Mouse (Mus musculus) left cerebral cortex, adult 18-20 months (tissue): ENCODE data around the gene Rarg. TPM values are rescaled to one million over a fixed set of nuclear protein-coding genes. Genes with fewer than 3 reads are reported as not detected.
A peak's percentile ranks its signal among the peaks of the same experiment; 100 is the strongest.

Source experiments
- DNase-seq, 2 experiments: peaks; one replicate each; pipeline ENCODE4 v3.0.0; 2021 to 2022; ENCODE audit warnings: low spot score in 2 of 2, mixed read lengths in 1 of 2
- long read RNA-seq, 2 experiments: library from polyadenylated mRNA; stranded (forward); transcript quantifications; one replicate each; pipeline ENCODE4 v2.0.0; 2021
- total RNA-seq, 2 experiments: library from RNA; stranded (reverse); gene quantifications; 2 replicates each; pipeline ENCODE4 v1.2.3; 2021

Gene Rarg
- total RNA-seq = 10 to 100 TPM; 12.8 to 15.7 TPM
- long read RNA-seq, experiment 1, transcript Rarg-201 (10 exons, 2,953 nt) = major isoform, 5 of 13 reads
- long read RNA-seq, experiment 1, partial matches to known transcripts = 0 of 13 reads
- long read RNA-seq, experiment 1, other reads (novel, unspliced or antisense) = 4 of 13 reads
- long read RNA-seq, experiment 2, partial matches to known transcripts = 0 of 2 reads
- long read RNA-seq, experiment 2, other reads (novel, unspliced or antisense) = 2 of 2 reads

DNA sequence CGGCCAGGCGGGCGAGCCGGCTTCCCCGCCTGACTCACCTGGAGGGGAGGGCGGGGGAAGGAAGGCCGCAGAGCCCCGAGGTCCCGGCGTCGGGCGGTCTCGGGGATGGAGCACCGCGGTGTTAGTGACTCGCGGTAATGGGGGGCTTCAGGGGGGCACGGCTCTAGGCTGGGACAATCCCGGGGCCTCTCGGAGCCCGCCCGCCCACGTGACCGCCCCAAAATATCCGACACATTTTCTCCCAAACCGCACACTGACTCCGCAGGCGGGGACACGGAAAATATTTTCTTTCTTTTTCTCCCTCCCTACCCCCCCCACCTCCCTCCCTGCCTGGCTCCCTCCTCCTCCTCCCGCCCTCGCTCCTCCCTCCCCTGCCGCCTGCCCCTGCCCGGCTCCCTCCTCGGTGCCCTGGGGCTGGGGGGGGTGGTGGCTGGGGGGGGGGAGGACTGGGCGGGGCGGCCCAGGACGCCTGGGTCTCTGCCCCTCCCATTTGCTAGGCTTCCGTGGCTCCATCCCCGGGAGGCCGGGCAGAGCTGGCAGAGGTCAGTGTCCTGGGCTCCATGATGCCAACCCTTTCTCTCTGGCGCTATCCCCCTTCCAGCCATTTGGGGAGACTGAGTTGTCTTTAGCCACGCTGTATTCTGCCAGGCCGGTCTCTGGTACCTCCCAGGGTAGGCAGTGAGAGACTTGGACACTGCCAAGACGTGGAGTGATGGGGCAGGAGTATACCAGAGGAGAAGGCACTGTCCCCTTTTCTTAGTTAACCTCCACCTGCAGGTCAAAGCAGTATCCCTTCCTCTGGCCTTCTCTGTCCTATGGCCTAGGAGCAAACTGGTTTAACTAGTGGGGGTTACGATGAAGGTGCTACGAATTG is at the start of gene Rarg:
Gene Rarg, minus strand, starts transcription at position 316 of the 874 bp plus-strand sequence.
- DNase-seq = peak; percentile 20 to 44

DNA sequence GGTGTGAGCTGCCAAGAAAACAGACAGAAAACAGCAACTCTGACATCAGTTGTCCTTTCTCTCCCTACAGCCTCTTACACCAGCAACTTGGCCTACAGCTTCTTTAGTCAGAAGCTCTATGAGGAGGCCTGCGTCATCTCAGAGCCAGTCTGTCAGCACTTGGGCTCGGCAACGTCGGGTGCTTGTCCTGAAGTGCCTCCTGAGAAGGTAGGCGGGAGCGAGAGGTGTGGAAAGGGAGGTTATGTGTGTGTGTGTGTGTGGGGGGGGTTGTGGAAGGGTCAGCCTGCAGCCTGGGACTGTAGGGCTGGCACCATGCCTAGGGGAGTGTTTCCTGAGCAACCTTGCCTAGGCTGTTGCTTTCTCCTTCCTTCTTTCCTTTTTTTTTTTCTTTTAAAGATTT is 45.2 kb upstream of the Rarg start:
- no peak for DNase-seq

DNA sequence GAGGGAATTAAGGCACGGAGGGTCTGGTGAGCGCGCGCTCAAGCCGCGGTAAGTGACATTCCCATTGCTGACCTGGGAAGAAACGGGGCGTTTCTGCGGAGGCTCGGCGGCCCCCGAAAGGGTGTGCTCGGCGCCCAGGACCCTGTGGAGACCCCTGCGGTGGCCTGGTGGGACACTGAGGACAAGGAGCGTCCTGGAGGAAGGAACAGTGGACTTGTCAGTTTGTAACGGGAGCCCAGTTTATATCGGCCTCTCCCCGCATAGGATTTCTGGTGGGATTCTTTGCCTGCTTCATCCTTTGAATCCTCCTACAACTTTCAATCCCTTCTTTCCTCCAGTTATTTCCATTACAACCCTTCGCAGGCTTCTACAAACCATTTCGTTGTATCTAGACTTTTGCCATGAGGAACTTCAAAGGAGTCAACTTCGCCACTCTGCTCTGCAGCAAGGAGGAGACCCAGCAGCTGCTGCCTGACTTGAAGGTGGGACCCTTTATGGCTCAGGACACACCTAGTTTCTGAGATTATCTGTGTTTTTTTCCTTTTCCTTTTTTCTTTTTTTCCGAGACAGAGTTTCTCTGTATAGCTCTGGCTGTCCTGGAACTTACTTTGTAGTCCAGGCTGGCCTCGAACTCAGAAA is 39.2 kb upstream of the Rarg start:
- DNase-seq = no peak

DNA sequence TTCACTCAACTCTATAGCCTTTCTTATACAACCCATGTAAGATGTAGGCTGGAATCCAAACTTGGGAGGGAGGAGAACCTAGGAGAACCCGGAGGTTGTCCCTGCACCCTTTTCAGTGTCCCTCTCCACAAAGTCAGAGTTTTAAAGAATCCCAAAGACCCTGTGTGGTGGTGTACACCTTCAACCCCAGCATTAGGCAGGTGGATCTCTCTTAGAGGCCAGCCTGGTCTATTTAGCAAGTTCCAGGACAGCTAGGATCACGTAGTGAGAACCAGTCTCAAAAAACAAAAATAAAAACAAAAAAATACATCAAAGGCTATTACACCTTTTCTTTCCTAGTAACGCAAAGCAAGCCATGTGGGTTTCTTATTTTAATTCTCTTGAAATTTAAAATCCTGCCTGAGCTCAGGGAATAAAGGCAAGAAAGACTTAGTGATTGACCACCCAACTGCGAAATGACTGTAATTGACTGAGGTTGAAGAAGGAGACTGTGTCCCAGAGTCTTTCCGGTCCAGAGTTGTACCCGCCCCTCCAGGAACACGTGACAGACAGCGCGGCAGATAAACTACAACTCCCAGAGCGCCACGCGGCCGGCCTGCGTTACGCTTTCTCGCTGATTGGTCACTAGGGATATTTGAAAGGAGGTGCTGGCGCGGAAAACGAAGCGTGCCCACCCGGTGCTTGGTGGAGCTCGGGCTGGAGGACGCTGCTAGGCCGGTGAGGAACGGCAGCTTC is 38.5 kb upstream of the Rarg start, which contains the start of gene Espl1:
Gene Espl1, plus strand, starts transcription at position 634 of the 735 bp plus-strand sequence.
- peak; percentile 92 to 93 for DNase-seq

DNA sequence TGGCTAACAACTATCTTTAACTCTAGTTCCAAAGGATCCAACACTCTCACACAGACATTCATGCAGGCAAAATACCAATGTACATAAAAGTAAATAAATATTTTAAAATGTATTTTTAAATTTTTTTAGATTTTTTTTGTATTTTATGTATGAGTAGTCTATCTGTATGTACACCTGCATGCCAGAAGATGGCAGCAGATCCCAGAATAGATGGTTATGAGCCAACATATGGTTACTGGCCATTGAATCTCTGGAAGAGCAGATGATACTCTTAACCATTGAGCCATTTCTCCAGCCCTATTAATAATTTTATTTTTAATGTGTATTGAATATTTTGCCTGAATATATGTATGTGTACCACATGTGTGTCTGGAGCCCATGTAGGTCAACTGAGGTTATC is 30.1 kb upstream of the Rarg start:
- peak; percentile 33 to 38 for DNase-seq

DNA sequence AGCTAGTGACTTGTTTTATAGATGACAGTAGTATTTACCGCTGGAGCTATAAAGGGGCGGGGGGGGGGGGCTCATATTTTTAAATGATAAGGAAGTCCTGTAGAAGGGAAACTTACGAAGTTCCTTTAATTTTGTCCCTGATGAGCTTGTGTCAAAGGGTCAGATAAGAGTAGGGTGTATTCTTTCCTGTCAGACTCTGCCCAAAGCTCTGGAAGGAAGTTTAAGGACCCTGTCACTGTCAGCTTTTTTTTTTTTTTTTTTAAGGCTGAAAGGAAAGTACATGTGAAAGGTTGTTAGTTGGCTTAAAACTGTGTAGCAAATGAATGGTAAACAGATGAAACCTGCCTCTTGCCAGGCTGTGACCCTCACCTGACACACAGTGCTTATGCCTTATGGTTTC is 26.3 kb upstream of the Rarg start:
- no peak for DNase-seq

DNA sequence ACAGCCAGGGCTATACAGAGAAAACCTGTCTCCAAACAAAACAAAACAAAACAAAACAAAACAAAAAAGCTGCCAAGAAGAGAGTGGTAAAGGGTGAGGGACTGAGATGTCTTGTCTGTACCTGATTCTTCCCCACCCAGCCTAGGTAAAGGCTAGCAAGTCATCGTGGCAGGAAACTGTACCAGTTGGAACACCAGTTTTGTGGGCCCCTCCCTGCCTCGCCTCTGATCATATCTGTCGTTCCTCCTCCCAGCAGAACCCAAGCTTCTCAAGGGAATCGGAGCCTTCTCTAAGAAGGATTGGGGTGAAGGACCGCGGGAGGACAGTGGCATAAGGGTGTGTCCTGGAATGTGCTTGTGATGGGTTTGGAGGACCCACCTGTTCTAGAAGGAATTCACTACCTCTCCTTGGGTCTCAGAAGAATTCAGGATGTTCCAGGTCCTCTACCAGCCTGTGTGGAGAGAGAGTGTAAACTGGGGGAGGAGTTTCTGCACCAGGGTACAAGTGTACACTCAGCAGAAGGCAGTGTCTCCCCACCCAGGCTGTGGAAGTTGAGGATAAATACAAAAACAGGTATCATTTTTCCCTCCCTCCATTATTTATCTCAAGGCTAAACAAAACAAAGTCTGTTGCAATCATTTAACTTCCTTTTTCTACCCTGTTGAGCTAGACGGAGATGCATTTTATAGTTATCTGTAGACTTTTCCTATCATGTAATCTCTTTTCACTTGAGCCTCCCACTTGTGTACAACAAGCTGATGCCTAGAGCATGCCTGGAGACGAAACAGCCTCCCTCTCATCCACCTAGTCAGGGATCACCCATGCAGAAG is 25.4 kb upstream of the Rarg start:
- DNase-seq = no peak

DNA sequence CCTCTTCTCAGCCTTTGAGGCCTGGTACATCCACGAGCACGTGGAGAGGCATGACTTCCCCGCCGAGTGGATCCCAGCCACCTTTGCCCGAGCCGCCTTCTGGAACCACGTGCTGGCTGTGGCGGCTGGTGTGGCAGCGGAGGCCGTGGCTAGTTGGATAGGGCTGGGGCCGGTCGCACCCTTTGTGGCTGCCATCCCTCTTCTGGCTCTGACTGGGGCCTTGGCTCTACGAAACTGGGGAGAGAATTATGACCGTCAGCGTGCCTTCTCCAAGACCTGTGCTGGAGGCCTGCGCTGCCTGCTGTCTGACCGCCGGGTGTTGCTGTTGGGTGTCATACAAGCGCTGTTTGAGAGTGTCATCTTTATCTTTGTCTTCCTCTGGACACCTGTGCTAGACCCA is 23.3 kb upstream of the Rarg start:
- DNase-seq = no peak

DNA sequence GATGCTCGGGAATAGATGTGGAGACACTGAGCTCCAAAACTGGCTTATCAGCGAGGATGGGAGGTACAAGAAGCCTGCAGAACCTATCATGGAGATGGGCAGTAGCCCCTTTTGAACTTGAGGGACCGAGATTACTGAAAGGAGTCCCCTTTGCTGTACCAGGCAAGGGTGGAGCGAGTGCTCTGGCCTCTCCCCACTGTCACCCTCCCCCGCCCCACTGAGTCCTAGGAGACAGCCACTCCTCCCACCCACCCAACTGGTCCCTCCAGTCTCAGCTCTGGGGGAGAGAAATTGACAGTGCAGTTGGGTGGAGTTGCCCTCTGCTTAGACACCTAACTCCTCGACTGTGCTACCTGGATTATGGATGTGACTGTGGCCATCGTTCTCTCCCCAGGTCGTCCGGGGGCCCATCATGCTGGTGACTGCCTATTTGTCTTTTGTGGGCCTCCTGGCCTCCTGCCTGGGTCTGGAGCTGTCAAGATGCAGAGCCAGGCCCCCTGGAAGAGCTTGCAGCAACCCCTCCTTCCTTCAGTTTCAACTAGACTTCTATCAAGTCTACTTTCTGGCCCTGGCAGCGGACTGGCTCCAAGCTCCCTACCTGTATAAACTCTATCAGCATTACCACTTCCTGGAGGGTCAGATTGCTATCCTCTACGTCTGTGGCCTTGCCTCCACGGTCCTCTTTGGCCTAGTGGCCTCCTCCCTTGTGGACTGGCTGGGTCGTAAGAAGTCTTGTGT is 22.6 kb upstream of the Rarg start:
- no peak for DNase-seq

DNA sequence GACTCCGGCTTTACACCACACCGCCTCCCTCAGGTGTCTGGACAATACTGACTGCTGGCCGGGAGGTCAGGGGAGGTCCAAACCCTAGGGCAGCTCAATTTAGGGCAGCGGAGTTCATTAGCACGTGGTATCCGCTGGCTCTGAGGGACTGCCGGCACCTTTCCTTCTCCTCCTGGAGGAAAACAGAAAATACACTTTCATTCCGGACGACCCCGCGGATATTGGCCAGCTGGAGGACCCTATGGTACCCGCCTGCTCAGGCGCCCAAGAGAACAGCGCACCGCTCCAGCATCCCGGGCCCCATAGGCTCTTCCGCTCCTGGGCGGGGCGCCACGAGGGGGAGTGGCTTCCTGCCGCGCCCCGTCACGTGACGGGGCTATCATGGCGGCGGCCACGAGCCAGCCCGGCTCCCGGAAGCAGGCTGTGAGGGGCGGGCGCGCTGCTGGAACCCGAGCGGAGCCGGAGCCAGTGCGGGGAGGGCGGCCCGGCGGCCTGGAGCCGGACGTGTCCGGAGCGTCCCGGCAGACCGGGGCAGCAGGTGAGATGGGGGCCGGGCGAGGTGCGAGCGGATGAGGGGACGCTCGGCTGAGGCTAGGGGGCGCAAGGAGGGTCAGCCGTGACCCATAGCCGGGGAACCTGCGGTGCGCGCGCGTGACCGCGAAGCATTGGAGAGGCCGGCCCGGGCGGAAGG is 21.9 kb upstream of the Rarg start, which contains the start of gene Mfsd5:
Gene Mfsd5, plus strand, starts transcription at position 363 of the 691 bp plus-strand sequence.
- DNase-seq = peak; percentile 81 to 87

DNA sequence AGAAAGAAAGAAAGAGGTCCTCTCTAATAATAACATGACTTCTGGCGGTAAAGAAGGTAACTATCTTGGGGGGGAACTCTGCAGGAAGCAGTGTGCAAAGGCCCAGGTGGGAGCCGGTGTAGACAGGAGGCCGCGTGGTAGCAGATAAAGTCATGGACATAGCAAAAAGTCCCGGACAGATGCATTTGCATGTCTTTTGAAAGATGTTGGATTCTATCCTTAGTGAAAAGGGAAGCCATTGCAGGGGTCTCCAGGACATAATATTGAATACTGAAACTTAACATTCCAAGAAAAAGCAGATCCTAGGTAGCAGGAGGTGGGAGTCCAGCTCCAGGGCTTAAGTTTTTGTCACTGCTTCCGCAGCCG is 21.4 kb upstream of the Rarg start:
- DNase-seq = no peak

DNA sequence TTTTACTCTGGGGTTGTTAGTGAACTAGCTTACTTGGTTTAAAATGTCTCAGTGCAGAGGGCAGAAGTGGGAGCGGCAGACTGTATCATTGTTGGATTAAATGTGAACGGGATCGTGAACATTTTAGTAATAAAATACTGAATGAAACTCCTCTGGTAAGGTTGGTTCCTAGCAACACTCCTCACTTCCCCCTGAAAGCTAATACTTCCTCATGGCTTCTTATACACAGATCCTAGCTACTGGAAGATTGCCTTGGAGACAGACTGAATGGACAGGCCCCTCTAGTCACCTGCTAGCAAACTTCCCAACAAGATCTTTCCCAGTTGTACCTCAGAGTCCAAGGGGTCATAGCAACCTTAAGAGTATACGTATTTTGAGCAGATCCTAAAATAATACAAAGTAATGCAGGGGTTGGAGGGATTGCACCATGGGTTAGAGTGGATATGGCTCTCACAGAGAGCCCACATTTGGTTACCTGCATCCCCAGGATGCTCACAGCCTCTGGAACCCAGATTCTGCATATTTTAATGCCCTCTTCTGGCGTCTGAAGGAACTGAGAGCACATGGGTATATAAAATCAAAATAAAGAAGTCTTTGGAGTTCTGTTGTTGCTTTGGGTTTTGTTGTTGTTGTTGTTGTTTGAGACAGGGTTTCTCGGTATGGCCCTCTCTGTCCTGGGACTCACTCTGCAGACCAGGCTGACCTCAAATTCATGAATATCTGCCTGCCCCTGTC is 16.8 kb upstream of the Rarg start:
- no peak for DNase-seq

DNA sequence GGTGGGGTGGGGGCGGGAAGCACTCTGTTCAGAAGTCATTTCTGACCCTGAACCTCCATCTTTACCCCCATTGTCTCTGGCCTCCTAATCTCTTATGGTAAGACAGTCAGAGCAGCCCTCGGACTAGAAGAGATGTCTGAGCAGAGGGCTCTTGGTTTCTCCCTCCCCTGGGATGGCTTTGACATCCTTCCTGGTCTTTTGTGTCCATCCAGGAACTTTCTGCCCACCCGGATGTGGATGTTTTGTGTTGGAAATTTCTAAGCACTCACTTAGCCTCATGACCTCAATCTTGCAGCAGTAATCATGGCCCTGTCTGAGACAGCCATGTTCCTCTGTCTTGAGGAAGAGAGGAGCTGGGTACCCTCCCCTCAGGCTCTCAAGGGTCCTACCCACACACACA is 14.1 kb upstream of the Rarg start:
- no peak for DNase-seq

DNA sequence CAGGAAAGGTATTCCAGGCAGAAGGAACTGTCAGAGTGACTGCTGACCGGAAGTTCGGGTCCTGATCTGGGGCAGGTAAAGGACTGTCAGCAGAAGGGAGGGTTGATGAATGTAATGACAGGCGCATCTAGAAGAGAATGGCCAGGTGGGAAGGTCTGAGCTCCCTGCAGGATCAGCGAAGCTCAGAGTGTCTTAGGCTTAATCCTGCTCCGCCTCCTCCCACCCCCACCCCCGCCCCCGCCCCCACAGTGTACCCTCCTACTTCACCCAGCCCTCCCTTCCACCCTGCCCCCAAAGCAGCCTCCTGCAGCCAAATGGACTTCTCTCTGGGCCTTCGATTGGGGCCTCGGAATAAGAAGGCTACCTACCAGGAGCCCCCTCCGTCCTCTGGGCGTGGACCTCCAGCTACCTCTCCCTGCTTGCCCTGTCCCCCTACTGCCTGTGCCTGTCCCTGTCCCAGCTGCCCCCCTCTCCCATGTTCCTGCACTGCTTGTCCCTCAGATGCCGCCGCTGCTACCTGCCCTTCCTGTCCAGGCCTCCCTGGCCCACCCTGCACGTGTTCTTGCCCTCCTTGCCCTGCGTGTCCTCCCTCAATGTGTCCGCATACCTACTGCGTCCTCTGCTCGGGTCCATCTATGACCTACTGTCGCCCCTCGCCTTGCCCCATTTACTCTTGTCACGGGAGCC is 13.1 kb upstream of the Rarg start, which contains the start of gene Gm9918:
Gene Gm9918, plus strand, starts transcription at position 290 of the 687 bp plus-strand sequence.
- no peak for DNase-seq

DNA sequence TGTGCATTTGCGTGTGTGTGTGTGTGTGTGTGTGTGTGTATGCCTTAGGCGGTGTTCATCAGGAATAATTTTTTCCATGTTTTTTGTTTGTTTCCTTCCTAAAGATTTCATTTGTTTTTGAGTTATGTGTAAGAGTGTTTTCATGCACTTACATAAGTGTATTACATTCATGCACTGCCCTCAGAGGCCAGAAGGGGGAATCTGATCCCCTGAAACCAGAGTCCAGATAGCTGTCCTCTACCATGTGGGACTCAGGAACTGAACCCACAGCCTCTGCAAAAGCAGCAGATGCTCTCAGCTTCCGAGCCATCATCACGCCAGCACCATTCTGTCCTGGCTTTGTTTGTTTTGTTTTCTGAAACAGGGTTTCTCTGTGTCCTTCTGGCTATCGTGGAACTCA is 8.2 kb upstream of the Rarg start:
- no peak for DNase-seq

DNA sequence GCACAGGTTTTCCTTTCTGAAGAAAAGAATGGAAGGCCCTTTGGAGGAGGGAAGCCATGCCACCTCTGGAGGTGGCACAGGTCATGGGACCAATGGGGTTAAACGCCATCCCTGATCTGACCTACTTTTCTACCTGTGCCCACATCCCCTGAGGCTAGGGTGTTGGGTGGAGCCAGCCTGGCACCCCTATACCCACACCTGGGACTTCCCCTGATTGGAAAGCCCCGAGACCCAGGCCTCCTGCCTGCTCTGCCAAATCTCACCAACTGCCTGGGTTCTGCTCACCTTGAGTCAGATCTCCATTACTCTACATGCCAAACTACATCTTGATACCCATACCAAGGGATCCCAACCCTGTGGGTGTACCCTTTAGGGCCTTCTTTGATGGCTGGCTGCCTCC is 5.7 kb upstream of the Rarg start:
- no peak for DNase-seq

DNA sequence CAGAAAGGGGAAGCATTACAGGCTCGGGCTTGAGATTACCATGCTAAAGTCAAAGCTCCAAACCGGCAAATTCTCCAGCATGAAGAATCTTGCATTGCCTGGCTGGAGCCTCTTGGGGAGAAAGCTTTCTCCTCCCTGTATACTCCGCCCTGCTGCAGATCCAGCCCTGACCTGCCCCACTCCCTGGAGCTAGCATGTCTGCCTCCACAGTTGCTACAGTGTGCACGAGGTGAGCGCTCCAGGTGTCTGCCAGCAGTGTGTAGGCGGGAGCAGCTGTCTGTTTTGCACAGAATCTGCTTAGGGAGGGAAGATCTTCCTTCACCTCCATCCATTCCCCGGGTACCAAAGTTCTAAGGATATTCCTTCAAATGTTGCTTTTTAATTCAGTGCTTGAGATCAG is 5.3 kb upstream of the Rarg start:
- peak; percentile 52 to 56 for DNase-seq
